Mouse (Mus musculus) forebrain, embryonic 16.5 days (tissue): ENCODE results near the gene Cyp4x1. TPM values are rescaled to one million over a fixed set of nuclear protein-coding genes. Genes with fewer than 3 reads are reported as not detected.

ENCODE experiments used
- ATAC-seq: fragments of 200-750 bp; cut with Nextera tagmentation; 2 replicates; pipeline ENCODE4 v1.8.0; 2017; ENCODE audit warnings: mild to moderate bottlenecking, moderate library complexity
- H3K27ac ChIP-seq: fragments of 300-500 bp; sonication (generic); 2 replicates; pipeline ENCODE4 v1.5.1; 2014; ENCODE audit warnings: low read length, control low read depth
- H3K27me3 ChIP-seq: fragments of 300-500 bp; sonication (generic); replicated peaks from 2 replicates; pipeline ENCODE4 v1.6.1; 2014; ENCODE audit warnings: low read length; ENCODE audit not compliant: control insufficient read depth, insufficient read depth
- H3K36me3 ChIP-seq: fragments of 300-500 bp; sonication (generic); 2 replicates; pipeline ENCODE4 v1.6.1; 2014; ENCODE audit not compliant: control insufficient read depth, insufficient read depth
- H3K4me1 ChIP-seq: fragments of 300-500 bp; sonication (generic); replicated peaks from 2 replicates; pipeline ENCODE4 v1.6.1; 2014; ENCODE audit warnings: low read length; ENCODE audit not compliant: control insufficient read depth, insufficient read depth
- H3K4me2 ChIP-seq: fragments of 300-500 bp; sonication (generic); 2 replicates; pipeline ENCODE4 v1.6.1; 2014; ENCODE audit warnings: mild to moderate bottlenecking, low read length, control low read depth
- H3K4me3 ChIP-seq: fragments of 300-500 bp; sonication (generic); replicated peaks from 2 replicates; pipeline ENCODE4 v1.5.1; 2014; ENCODE audit warnings: mild to moderate bottlenecking, low read length, control low read depth
- H3K9ac ChIP-seq: fragments of 300-500 bp; sonication (generic); replicated peaks from 2 replicates; pipeline ENCODE4 v1.6.1; 2014; ENCODE audit warnings: low read depth, low read length, control low read depth
- H3K9me3 ChIP-seq: fragments of 300-500 bp; sonication (generic); 2 replicates; pipeline ENCODE4 v1.6.1; 2016; ENCODE audit warnings: low read length; ENCODE audit not compliant: control insufficient read depth
- WGBS: fragments of 180-500 bp; shearing (Covaris S2); extraction: QIAGEN DNeasy Blood & Tissue Kit; methylation state at CpG from one replicate; pipeline ENCODE4 v1.1.7; 2014; 5-methylcytosine and 5-hydroxymethylcytosine counted together
- polyA plus RNA-seq: library from polyadenylated mRNA; unstranded; fragments of >200 nt; fragmentation: Nextera tagmentation; extraction: Ambion mirVana; gene quantifications from 2 replicates; pipeline ENCODE4 v1.2.1, GENCODE M21; 2015

The Cyp4x1 gene
- polyA plus RNA-seq, 1 experiment from 2014 or later: 5.9 TPM

DNA sequence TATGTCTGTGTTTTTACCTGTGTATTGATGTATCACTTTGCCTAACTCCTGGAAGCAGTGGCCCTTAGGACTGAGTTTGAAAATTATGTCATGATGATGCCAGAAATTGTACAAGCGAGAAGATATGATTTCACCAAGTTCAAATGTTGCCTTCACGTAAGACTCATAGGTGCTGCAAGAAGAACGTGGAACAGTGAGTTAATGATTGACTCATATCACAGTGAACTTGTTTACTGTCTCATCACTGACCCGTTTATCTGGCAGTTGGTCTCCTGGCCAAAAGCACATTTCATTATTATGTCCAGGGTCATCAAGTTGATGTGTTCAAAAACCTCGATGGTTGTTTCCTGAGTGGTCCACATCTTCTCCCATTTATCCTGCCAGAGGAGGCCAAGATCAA, 12.5 kb downstream of the Cyp4x1 start:
- 86% methylated on average over 5 of the region's 5 CpGs for WGBS
- H3K4me3 ChIP-seq: no peak overlapping the region
- H3K36me3 ChIP-seq: no peaks in the 10 kb centered on the region
- no peaks in the 10 kb centered on the region for H3K27me3 ChIP-seq
- no peaks in the 10 kb centered on the region for H3K4me1 ChIP-seq
- no peaks in the 10 kb centered on the region for H3K9me3 ChIP-seq
- ATAC-seq: no peak
- H3K4me2 ChIP-seq: no peak overlapping the region
- no peak overlapping the region for H3K27ac ChIP-seq
- no peak overlapping the region for H3K9ac ChIP-seq

GRCm38 (mm10) chr4:115121162-115121561, 12.9 kb downstream of the Cyp4x1 start:
- H3K4me1 ChIP-seq: no peaks in the 10 kb centered on the region
- no peak overlapping the region for H3K4me3 ChIP-seq
- H3K9me3 ChIP-seq: no peaks in the 10 kb centered on the region
- H3K27me3 ChIP-seq: no peaks in the 10 kb centered on the region
- ATAC-seq: no peak
- no peak overlapping the region for H3K4me2 ChIP-seq
- H3K9ac ChIP-seq: no peak overlapping the region
- no peak overlapping the region for H3K27ac ChIP-seq
- 82% methylated on average over 2 of the region's 2 CpGs for WGBS
- no peaks in the 10 kb centered on the region for H3K36me3 ChIP-seq

DNA sequence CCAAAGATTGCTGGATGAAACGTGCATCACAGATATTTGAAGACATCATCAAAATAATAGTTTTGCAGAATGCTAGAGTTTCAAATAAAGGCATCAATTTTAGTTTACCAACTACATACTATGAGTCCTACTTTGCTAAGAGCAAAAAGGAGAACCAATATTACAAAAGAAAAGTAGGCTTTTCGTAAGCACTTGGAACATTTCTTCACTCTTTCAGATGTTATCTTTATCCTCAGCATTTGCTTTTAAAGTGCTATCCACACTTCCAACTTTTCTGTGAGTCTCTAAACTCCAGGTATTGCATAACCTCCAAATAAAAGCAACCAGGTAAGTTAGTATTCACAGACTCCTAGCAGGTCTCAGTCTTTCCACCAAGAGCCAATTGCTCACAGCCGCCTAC, 14.4 kb downstream of the Cyp4x1 start:
- Histone ChIP-seq H3K9me3 (0 out of 2 replicates have a peak, but pooled peaks cover 2% of the 10 kb centered on the region), H3K27me3 (no peaks in the 10 kb centered on the region), H3K4me3 (no peak overlapping the region), H3K4me2 (no peak overlapping the region), H3K9ac (no peak overlapping the region), H3K36me3 (no peaks in the 10 kb centered on the region), H3K27ac (no peak overlapping the region), H3K4me1 (no peaks in the 10 kb centered on the region)
- ATAC-seq: no peak
- 84% methylated on average over 3 of the region's 3 CpGs for WGBS

DNA sequence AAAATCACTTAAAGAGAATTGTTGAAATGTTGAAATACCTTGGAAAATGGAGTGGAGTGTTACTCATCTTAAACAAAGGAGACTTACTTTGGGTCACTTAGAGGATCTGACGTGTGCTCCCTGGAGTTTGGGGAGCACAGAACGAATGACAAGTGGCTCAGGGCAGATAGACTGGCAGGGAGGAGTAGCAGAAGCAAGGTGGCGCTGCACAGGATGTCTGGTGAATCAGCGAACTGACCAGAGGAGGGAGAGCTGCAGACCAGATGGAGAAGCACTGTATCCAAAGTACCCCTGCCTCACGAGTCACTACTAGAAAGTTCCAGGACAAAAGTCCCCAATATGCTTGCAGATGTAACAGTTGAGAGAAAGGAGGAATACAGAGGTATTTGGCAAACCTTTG, 20.8 kb downstream of the Cyp4x1 start:
- H3K27ac ChIP-seq: no peak overlapping the region
- H3K4me3 ChIP-seq: no peak overlapping the region
- 20% methylated on average over 5 of the region's 5 CpGs for WGBS
- ATAC-seq: no peak
- H3K9me3 ChIP-seq: 0 out of 2 replicates have a peak, but pooled peaks cover 2% of the 10 kb centered on the region
- H3K9ac ChIP-seq: no peak overlapping the region
- no peak overlapping the region for H3K4me2 ChIP-seq
- H3K4me1 ChIP-seq: no peaks in the 10 kb centered on the region
- no peaks in the 10 kb centered on the region for H3K27me3 ChIP-seq
- H3K36me3 ChIP-seq: no peaks in the 10 kb centered on the region

GRCm38 (mm10) chr4:115111167-115111566, 22.9 kb downstream of the Cyp4x1 start:
- WGBS: 77% methylated on average over 2 of the region's 2 CpGs
- Histone ChIP-seq H3K27ac (no peak overlapping the region), H3K27me3 (no peaks in the 10 kb centered on the region), H3K4me2 (no peak overlapping the region), H3K9ac (no peak overlapping the region), H3K4me1 (no peaks in the 10 kb centered on the region), H3K36me3 (no peaks in the 10 kb centered on the region), H3K4me3 (no peak overlapping the region), H3K9me3 (0 out of 2 replicates have a peak, but pooled peaks cover 2% of the 10 kb centered on the region)
- ATAC-seq: no peak

GRCm38 (mm10) chr4:115103510-115103909, 30.6 kb downstream of the Cyp4x1 start:
- Histone ChIP-seq H3K4me1 (no peaks in the 10 kb centered on the region), H3K27ac (no peak overlapping the region), H3K4me3 (no peak overlapping the region), H3K36me3 (no peaks in the 10 kb centered on the region), H3K9ac (no peak overlapping the region), H3K27me3 (no peaks in the 10 kb centered on the region), H3K4me2 (no peak overlapping the region), H3K9me3 (no peaks in the 10 kb centered on the region)
- WGBS: 64% methylated on average over 4 of the region's 4 CpGs
- no peak for ATAC-seq

- whole genome bisulfite sequencing: 35% methylated on average over 6 of the region's 6 CpGs
- peak; percentile 81 for ATAC-seq
- no peak overlapping the region for H3K4me2 ChIP-seq
Observed at GRCm38 (mm10) chr4:115101682-115102081, 32.4 kb downstream of the Cyp4x1 start.

GRCm38 (mm10) chr4:115097146-115097496, 37.0 kb downstream of the Cyp4x1 start:
- Histone ChIP-seq H3K27me3 (peaks cover 28% of the 10 kb centered on the region), H3K9ac (no peak overlapping the region), H3K4me1 (peaks cover 9% of the 10 kb centered on the region), H3K4me3 (no peak overlapping the region), H3K9me3 (no peaks in the 10 kb centered on the region), H3K36me3 (no peaks in the 10 kb centered on the region), H3K4me2 (peak overlapping the region; percentile 40), H3K27ac (no peak overlapping the region)
- no peak for ATAC-seq
- under 1% methylated on average over 6 of the region's 6 CpGs for WGBS

More at GRCm38 (mm10) chr4:115101682-115102081, 32.4 kb downstream of the Cyp4x1 start:
- H3K36me3 ChIP-seq: no peaks in the 10 kb centered on the region
- H3K4me1 ChIP-seq: 0 out of 2 replicates have a peak, but pooled peaks cover 3% of the 10 kb centered on the region
- peaks cover 13% of the 10 kb centered on the region for H3K27me3 ChIP-seq
- H3K9ac ChIP-seq: no peak overlapping the region
- no peak overlapping the region for H3K27ac ChIP-seq
- no peaks in the 10 kb centered on the region for H3K9me3 ChIP-seq
- no peak overlapping the region for H3K4me3 ChIP-seq

GRCm38 (mm10) chr4:115096435-115097145, 37.5 kb downstream of the Cyp4x1 start:
- Histone ChIP-seq H3K27me3 (peaks cover 28% of the 10 kb centered on the region), H3K4me3 (no peak overlapping the region), H3K9ac (no peak overlapping the region), H3K4me1 (peaks cover 9% of the 10 kb centered on the region), H3K9me3 (no peaks in the 10 kb centered on the region), H3K36me3 (no peaks in the 10 kb centered on the region), H3K4me2 (peak overlapping the region; percentile 40), H3K27ac (no peak overlapping the region)
- 17% methylated on average over 11 of the region's 11 CpGs for WGBS
- ATAC-seq: peak; percentile 36; the same call in 1 of the 2 replicates
